Mouse (Mus musculus) myocyte (in vitro differentiated cells): ENCODE results near the gene Atxn2. TPM values are rescaled to one million over a fixed set of nuclear protein-coding genes. Genes with fewer than 3 reads are reported as not detected.

ENCODE experiments used
- H3K27me3 ChIP-seq: one replicate; pipeline ENCODE4 v1.6.1; 2011; ENCODE audit not compliant: control insufficient read depth, insufficient read depth, insufficient read length
- H3K36me3 ChIP-seq: one replicate; pipeline ENCODE4 v1.6.1; 2011; ENCODE audit not compliant: control insufficient read depth, insufficient read depth
- H3K4me2 ChIP-seq: one replicate; pipeline ENCODE4 v1.6.1; 2011; ENCODE audit warnings: low read depth, control low read depth
- H3K4me3 ChIP-seq: one replicate; pipeline ENCODE4 v1.5.1; 2011; ENCODE audit warnings: mild to moderate bottlenecking, control low read depth, moderate library complexity
- H3K79me2 ChIP-seq: one replicate; pipeline ENCODE4 v1.6.1; 2011; ENCODE audit not compliant: control insufficient read depth, insufficient read depth
- H3ac ChIP-seq: one replicate; pipeline ENCODE4 v1.6.1; 2011; ENCODE audit not compliant: control insufficient read depth, insufficient read length
- CEBPB ChIP-seq: IDR thresholded peaks from 2 replicates; pipeline ENCODE4 v1.6.1; 2011; ENCODE audit warnings: mild to moderate bottlenecking, moderate library complexity; ENCODE audit not compliant: poor library complexity, insufficient read depth, severe bottlenecking
- E2F4 ChIP-seq: IDR thresholded peaks from one replicate; pipeline ENCODE4 v1.6.1; 2011; ENCODE audit warnings: mild to moderate bottlenecking, control low read depth, moderate library complexity; ENCODE audit not compliant: insufficient read depth
- MAX ChIP-seq: IDR thresholded peaks from one replicate; pipeline ENCODE4 v1.6.1; 2011; ENCODE audit warnings: low read depth, mild to moderate bottlenecking, control low read depth
- MYOD1 ChIP-seq, 3 experiments: IDR thresholded peaks; one replicate each; pipeline ENCODE4 v1.6.1; 2011; ENCODE audit warnings: control low read depth in 2 of 3, low read depth in 2 of 3, mild to moderate bottlenecking in 2 of 3, moderate library complexity in 1 of 3; ENCODE audit not compliant: insufficient read length in 2 of 3, control insufficient read depth in 1 of 3
- MYOG ChIP-seq, 3 experiments: IDR thresholded peaks; one replicate each; pipeline ENCODE4 v1.6.1; 2011; ENCODE audit warnings: control low read depth in 2 of 3, low read depth in 2 of 3, mild to moderate bottlenecking in 2 of 3; ENCODE audit not compliant: insufficient read length in 2 of 3, control insufficient read depth in 1 of 3, insufficient read depth in 1 of 3
- POLR2A ChIP-seq: IDR thresholded peaks from one replicate; pipeline ENCODE4 v1.6.1; 2011; ENCODE audit warnings: low read depth, mild to moderate bottlenecking, control low read depth, moderate library complexity; ENCODE audit not compliant: insufficient read length
- POLR2AphosphoS2 ChIP-seq: IDR thresholded peaks from one replicate; pipeline ENCODE4 v1.6.1; 2011; ENCODE audit warnings: low read depth, control low read depth; ENCODE audit not compliant: insufficient read length
- REST ChIP-seq: IDR thresholded peaks from one replicate; pipeline ENCODE4 v1.6.1; 2011; ENCODE audit warnings: mild to moderate bottlenecking, control low read depth, moderate library complexity; ENCODE audit not compliant: insufficient read depth, insufficient read length
- SRF ChIP-seq: IDR thresholded peaks from one replicate; pipeline ENCODE4 v1.6.1; 2011; ENCODE audit warnings: low read depth; ENCODE audit not compliant: control insufficient read depth, insufficient read length
- TCF12 ChIP-seq: IDR thresholded peaks from one replicate; pipeline ENCODE4 v1.6.1; 2011; ENCODE audit warnings: mild to moderate bottlenecking, control low read depth; ENCODE audit not compliant: poor library complexity, insufficient read depth, severe bottlenecking
- TCF3 ChIP-seq: IDR thresholded peaks from one replicate; pipeline ENCODE4 v1.6.1; 2011; ENCODE audit warnings: low read depth, control low read depth; ENCODE audit not compliant: insufficient read length
- USF1 ChIP-seq: IDR thresholded peaks from one replicate; pipeline ENCODE4 v1.6.1; 2011; ENCODE audit warnings: low read depth, mild to moderate bottlenecking, control low read depth, moderate library complexity
- polyA plus RNA-seq: library from polyadenylated mRNA; unstranded; fragments of >200 nt; fragmentation: generic; extraction: Trizol; gene quantifications from one replicate; pipeline ENCODE4 v1.2.1, GENCODE M21; 2012; ENCODE audit warnings: missing spikeins

Gene Atxn2
- polyA plus RNA-seq, 1 experiment = 95.3 TPM

DNA sequence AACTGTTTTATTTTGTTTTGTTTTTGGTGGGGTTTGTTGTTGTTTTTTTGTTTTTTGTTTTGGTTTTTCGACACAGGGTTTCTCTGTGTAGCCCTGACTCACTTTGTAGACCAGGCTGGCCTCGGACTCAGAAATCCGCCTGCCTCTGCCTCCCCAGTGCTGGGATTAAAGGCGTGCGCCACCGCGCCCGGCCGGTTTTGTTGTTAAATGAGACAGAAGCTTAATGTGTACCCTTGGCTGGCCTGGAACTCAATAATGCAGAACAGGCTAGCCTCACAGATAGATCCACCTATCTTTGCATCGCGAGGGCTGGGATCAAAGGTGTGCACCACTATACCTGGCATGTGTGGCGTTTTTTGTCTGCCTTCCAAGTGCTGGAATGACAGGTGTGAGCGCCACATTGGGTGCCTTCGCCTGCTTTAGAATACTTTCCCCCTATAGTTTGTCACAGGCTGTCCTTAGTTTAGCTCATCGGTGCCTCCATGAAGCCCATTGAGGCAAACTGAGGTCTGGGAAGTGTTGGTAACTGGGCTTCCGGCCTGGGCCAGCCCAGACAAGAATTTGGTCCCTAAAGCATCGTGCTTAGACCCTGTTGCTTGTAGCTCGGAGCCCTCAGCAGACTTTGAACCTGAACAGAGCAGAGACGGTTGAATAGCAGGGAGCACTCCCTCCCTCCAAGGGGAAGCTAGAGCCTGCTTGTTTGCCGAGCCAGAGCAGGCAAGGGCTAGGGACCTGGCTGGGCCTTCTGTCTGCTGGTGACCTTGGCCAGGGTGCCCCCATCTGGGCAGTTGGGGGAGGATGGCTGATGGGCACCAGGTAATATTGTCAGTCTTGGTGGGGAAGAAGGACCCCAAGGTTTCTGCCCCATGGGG, 138.6 kb downstream of the Atxn2 start:
- H3K79me2 ChIP-seq = peaks cover 12% of the 10 kb centered on the region
- TF ChIP-seq CEBPB (no peak), TCF12 (no peak), POLR2A (no peak), SRF (no peak), MAX (no peak), TCF3 (no peak), MYOD1 (IDR thresholded peaks at IDR 0.05; ENCODE audit: control insufficient read depth in 1 of 3, insufficient read length in 2 of 3, low read depth in 2 of 3) (no peak), E2F4 (no peak), REST (no peak), USF1 (no peak), MYOG (IDR thresholded peaks at IDR 0.05; ENCODE audit: control insufficient read depth in 1 of 3, insufficient read depth in 1 of 3, insufficient read length in 2 of 3, low read depth in 2 of 3) (no peak), POLR2AphosphoS2 (no peak)
- H3K4me3 ChIP-seq = peak overlapping the region; percentile 59
- H3K27me3 ChIP-seq = no peaks in the 10 kb centered on the region
- H3ac ChIP-seq = peak overlapping the region; percentile 53
- peak overlapping the region; percentile 82 for H3K4me2 ChIP-seq
- H3K36me3 ChIP-seq = no peaks in the 10 kb centered on the region

DNA sequence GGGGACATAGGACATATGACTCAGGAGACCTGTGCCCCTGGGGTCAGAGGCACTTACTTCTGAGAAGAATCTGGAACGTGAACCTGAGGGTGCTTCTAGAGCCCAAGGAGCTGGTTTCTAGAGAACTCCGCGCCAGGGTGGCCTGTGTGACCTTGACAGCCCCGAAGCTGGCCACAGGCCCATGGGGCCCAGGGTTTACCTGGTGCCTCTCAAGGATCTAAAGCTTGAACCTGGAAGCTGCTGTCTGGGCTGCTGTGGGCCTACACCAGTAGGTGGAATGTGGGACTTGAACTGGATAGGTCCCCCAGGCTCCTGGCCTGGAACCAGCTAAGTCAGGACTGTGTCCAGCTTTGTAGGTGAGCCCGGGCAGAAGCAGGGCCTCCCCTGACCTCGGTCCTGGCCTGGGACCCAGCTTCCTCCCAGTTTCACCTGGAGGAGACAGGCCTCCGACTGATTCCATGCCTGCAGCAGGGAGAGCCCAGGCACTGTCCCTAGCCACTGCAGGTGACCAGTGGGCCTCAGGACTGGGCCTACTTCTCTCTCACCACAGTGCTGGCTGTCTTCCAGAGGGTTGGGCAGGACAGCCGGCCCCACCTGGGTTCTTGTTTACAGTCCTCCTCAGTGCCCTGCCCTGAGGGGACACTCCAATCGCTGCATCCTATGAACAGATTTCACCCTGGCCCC, 142.4 kb downstream of the Atxn2 start:
- TF ChIP-seq REST (no peak), TCF3 (no peak), TCF12 (no peak), CEBPB (no peak), SRF (no peak), POLR2A (no peak), MAX (no peak), MYOG (IDR thresholded peaks at IDR 0.05; ENCODE audit: control insufficient read depth in 1 of 3, insufficient read depth in 1 of 3, insufficient read length in 2 of 3, low read depth in 2 of 3) (no peak)
- Histone ChIP-seq H3K79me2 (peaks cover 12% of the 10 kb centered on the region), H3K36me3 (no peaks in the 10 kb centered on the region), H3K4me2 (no peak overlapping the region), H3ac (no peak overlapping the region), H3K27me3 (no peaks in the 10 kb centered on the region), H3K4me3 (no peak overlapping the region)

DNA sequence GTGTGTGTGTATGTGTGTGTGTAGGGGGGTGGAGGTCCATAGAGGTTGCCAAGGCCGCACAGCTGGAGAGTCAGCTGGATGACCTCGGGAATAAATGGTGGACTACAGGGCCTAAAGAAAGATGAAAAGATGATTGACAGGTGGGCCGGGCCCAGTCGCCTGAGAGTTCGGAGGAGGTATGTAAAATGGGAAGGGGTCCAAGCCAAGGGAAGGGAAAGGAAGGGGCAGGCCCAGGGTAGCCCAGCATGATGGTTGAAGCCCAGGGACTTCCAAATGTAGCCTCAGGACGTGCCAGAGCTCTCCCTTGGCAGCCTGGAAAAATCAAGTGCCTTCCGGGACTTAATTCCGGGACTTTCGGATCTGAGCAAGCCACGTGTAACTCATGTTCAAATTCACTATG, 143.6 kb downstream of the Atxn2 start:
- Histone ChIP-seq H3K79me2 (peaks cover 4% of the 10 kb centered on the region), H3ac (no peak overlapping the region), H3K36me3 (no peaks in the 10 kb centered on the region), H3K27me3 (no peaks in the 10 kb centered on the region), H3K4me3 (no peak overlapping the region), H3K4me2 (no peak overlapping the region)
- TF ChIP-seq POLR2AphosphoS2 (no peak), CEBPB (no peak), E2F4 (no peak)

DNA sequence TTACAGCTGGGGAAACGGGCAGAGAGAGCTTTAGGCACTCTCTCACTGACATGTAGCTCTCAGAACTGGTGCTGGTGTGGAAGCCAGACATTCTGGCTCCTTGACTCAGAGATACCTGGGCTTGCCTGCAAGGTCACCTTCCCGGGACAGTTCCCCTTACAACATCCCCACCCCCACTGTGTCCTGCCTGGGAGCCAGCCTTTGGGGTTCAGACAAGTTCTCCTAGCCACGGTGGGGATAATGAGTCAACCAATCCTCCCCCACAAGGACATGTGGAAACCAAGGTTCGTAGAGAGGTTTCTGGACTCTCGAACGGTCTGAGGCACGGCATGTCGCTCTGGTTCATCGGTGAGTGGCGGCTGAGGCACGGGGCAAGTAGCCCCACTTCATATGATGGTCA, 145.6 kb downstream of the Atxn2 start:
- no peak for TF ChIP-seq TCF3
- Histone ChIP-seq H3K4me2 (no peak overlapping the region), H3K27me3 (no peaks in the 10 kb centered on the region), H3K4me3 (no peak overlapping the region), H3ac (no peak overlapping the region), H3K79me2 (no peaks in the 10 kb centered on the region), H3K36me3 (no peaks in the 10 kb centered on the region)

DNA sequence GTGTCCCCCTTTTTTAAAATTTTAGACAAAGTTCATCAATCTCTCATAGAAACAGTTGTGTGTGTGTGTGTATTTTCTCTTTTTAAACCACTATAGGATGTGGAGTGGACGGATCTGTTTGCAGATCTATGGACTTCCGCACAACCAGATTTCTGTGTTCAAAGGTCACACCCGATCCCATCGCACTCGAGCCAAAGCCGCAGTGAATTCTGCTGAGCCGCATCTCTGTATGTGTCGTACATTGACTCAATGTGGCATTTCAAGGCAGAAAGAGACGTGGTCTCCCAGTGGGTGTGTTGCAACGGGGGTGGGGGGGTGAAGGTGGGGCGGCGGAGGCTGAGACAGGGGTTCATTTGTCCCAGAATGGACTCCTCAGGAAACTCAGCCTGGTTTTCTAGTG, 147.3 kb downstream of the Atxn2 start:
- Histone ChIP-seq H3K4me3 (no peak overlapping the region), H3K4me2 (no peak overlapping the region), H3ac (no peak overlapping the region), H3K79me2 (no peaks in the 10 kb centered on the region), H3K27me3 (no peaks in the 10 kb centered on the region), H3K36me3 (no peaks in the 10 kb centered on the region)
- TF ChIP-seq USF1 = no peak
- no peak for TF ChIP-seq CEBPB

DNA sequence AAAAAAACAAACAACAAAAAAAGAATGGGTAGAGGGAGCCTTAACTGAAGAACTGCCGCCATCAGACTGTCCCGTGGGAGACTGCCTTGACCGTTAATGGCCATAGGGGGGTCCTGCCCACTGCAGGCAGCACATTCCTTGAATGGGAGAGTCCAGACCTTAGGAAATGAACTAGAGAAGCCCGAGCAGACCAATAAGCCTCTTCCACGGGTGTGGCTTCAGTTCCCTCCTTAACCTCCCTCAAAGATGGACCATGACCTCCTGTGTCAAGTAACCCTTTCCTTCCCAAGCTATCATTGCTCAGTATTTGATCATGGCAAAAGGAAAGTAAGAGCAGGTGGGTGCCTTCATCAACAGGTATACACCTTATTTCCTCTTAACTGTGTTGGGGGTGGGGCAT, 150.8 kb downstream of the Atxn2 start:
- H3K36me3 ChIP-seq = no peaks in the 10 kb centered on the region
- no peak overlapping the region for H3K4me2 ChIP-seq
- no peak overlapping the region for H3K4me3 ChIP-seq
- no peak for TF ChIP-seq POLR2A
- TF ChIP-seq E2F4 = no peak
- TF ChIP-seq USF1 = no peak
- no peak for TF ChIP-seq TCF12
- TF ChIP-seq CEBPB = no peak
- no peak for TF ChIP-seq MYOG (IDR thresholded peaks at IDR 0.05; ENCODE audit: control insufficient read depth in 1 of 3, insufficient read depth in 1 of 3, insufficient read length in 2 of 3, low read depth in 2 of 3)
- TF ChIP-seq MAX = no peak
- no peak for TF ChIP-seq SRF
- no peak for TF ChIP-seq POLR2AphosphoS2
- no peak for TF ChIP-seq REST
- no peak for TF ChIP-seq MYOD1 (IDR thresholded peaks at IDR 0.05; ENCODE audit: control insufficient read depth in 1 of 3, insufficient read length in 2 of 3, low read depth in 2 of 3)
- no peak for TF ChIP-seq TCF3
- no peak overlapping the region for H3ac ChIP-seq
- peaks cover 12% of the 10 kb centered on the region for H3K27me3 ChIP-seq
- no peaks in the 10 kb centered on the region for H3K79me2 ChIP-seq
